Mouse (Mus musculus) myocyte (in vitro differentiated cells): ENCODE measurements around the gene Rbm5. TPM values are rescaled to one million over a fixed set of nuclear protein-coding genes. Genes with fewer than 3 reads are reported as not detected.

Source experiments
- H3K27me3 ChIP-seq: one replicate; pipeline ENCODE4 v1.6.1; 2011; ENCODE audit not compliant: control insufficient read depth, insufficient read depth, insufficient read length
- H3K36me3 ChIP-seq: one replicate; pipeline ENCODE4 v1.6.1; 2011; ENCODE audit not compliant: control insufficient read depth, insufficient read depth
- H3K4me2 ChIP-seq: one replicate; pipeline ENCODE4 v1.6.1; 2011; ENCODE audit warnings: low read depth, control low read depth
- H3K4me3 ChIP-seq: one replicate; pipeline ENCODE4 v1.5.1; 2011; ENCODE audit warnings: mild to moderate bottlenecking, control low read depth, moderate library complexity
- H3K79me2 ChIP-seq: one replicate; pipeline ENCODE4 v1.6.1; 2011; ENCODE audit not compliant: control insufficient read depth, insufficient read depth
- H3ac ChIP-seq: one replicate; pipeline ENCODE4 v1.6.1; 2011; ENCODE audit not compliant: control insufficient read depth, insufficient read length
- CEBPB ChIP-seq: IDR thresholded peaks from 2 replicates; pipeline ENCODE4 v1.6.1; 2011; ENCODE audit warnings: mild to moderate bottlenecking, moderate library complexity; ENCODE audit not compliant: poor library complexity, insufficient read depth, severe bottlenecking
- E2F4 ChIP-seq: IDR thresholded peaks from one replicate; pipeline ENCODE4 v1.6.1; 2011; ENCODE audit warnings: mild to moderate bottlenecking, control low read depth, moderate library complexity; ENCODE audit not compliant: insufficient read depth
- MAX ChIP-seq: IDR thresholded peaks from one replicate; pipeline ENCODE4 v1.6.1; 2011; ENCODE audit warnings: low read depth, mild to moderate bottlenecking, control low read depth
- MYOD1 ChIP-seq, 3 experiments: IDR thresholded peaks; one replicate each; pipeline ENCODE4 v1.6.1; 2011; ENCODE audit warnings: control low read depth in 2 of 3, low read depth in 2 of 3, mild to moderate bottlenecking in 2 of 3, moderate library complexity in 1 of 3; ENCODE audit not compliant: insufficient read length in 2 of 3, control insufficient read depth in 1 of 3
- MYOG ChIP-seq, 3 experiments: IDR thresholded peaks; one replicate each; pipeline ENCODE4 v1.6.1; 2011; ENCODE audit warnings: control low read depth in 2 of 3, low read depth in 2 of 3, mild to moderate bottlenecking in 2 of 3; ENCODE audit not compliant: insufficient read length in 2 of 3, control insufficient read depth in 1 of 3, insufficient read depth in 1 of 3
- POLR2A ChIP-seq: IDR thresholded peaks from one replicate; pipeline ENCODE4 v1.6.1; 2011; ENCODE audit warnings: low read depth, mild to moderate bottlenecking, control low read depth, moderate library complexity; ENCODE audit not compliant: insufficient read length
- POLR2AphosphoS2 ChIP-seq: IDR thresholded peaks from one replicate; pipeline ENCODE4 v1.6.1; 2011; ENCODE audit warnings: low read depth, control low read depth; ENCODE audit not compliant: insufficient read length
- REST ChIP-seq: IDR thresholded peaks from one replicate; pipeline ENCODE4 v1.6.1; 2011; ENCODE audit warnings: mild to moderate bottlenecking, control low read depth, moderate library complexity; ENCODE audit not compliant: insufficient read depth, insufficient read length
- SRF ChIP-seq: IDR thresholded peaks from one replicate; pipeline ENCODE4 v1.6.1; 2011; ENCODE audit warnings: low read depth; ENCODE audit not compliant: control insufficient read depth, insufficient read length
- TCF12 ChIP-seq: IDR thresholded peaks from one replicate; pipeline ENCODE4 v1.6.1; 2011; ENCODE audit warnings: mild to moderate bottlenecking, control low read depth; ENCODE audit not compliant: poor library complexity, insufficient read depth, severe bottlenecking
- TCF3 ChIP-seq: IDR thresholded peaks from one replicate; pipeline ENCODE4 v1.6.1; 2011; ENCODE audit warnings: low read depth, control low read depth; ENCODE audit not compliant: insufficient read length
- USF1 ChIP-seq: IDR thresholded peaks from one replicate; pipeline ENCODE4 v1.6.1; 2011; ENCODE audit warnings: low read depth, mild to moderate bottlenecking, control low read depth, moderate library complexity
- polyA plus RNA-seq: library from polyadenylated mRNA; unstranded; fragments of >200 nt; fragmentation: generic; extraction: Trizol; gene quantifications from one replicate; pipeline ENCODE4 v1.2.1, GENCODE M21; 2012; ENCODE audit warnings: missing spikeins

The Rbm5 gene
- polyA plus RNA-seq, 1 experiment, result 37.6 TPM

DNA sequence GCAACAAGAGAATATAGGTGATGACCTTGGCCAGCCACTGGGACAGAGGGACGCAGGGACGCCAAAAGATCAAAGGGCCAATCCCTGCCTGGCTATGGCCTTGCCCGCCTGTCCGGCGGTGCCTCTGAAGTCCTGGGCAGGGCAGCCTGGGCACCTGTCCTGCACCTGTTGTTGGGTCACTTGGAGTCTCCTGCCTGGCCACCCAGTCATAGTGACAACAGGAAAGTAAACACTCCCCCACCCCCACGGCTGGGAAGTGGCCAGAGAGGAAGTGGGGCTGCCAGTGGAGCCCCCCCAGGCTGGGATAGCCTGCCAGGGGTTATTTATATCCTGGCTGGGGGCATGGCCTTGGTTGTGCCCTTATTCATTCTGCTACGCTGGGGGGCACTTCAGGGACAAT, 76.2 kb downstream of the Rbm5 start:
- no peak overlapping the region for H3K4me3 ChIP-seq
- H3ac ChIP-seq, result no peak overlapping the region
- H3K27me3 ChIP-seq, result peaks cover 25% of the 10 kb centered on the region
- H3K4me2 ChIP-seq, result no peak overlapping the region
- H3K36me3 ChIP-seq, result no peaks in the 10 kb centered on the region
- TF ChIP-seq USF1 (no peak), REST (no peak), POLR2A (no peak), TCF12 (peak; percentile 63), E2F4 (no peak), POLR2AphosphoS2 (no peak), MYOG (IDR thresholded peaks at IDR 0.05; ENCODE audit: control insufficient read depth in 1 of 3, insufficient read depth in 1 of 3, insufficient read length in 2 of 3, low read depth in 2 of 3) (peak in 2 of 3 experiments; percentile 51 to 82), MYOD1 (IDR thresholded peaks at IDR 0.05; ENCODE audit: control insufficient read depth in 1 of 3, insufficient read length in 2 of 3, low read depth in 2 of 3) (peak in 1 of 3 experiments; percentile 93), MAX (no peak), TCF3 (peak; percentile 51), CEBPB (no peak), SRF (no peak)
- no peaks in the 10 kb centered on the region for H3K79me2 ChIP-seq

DNA sequence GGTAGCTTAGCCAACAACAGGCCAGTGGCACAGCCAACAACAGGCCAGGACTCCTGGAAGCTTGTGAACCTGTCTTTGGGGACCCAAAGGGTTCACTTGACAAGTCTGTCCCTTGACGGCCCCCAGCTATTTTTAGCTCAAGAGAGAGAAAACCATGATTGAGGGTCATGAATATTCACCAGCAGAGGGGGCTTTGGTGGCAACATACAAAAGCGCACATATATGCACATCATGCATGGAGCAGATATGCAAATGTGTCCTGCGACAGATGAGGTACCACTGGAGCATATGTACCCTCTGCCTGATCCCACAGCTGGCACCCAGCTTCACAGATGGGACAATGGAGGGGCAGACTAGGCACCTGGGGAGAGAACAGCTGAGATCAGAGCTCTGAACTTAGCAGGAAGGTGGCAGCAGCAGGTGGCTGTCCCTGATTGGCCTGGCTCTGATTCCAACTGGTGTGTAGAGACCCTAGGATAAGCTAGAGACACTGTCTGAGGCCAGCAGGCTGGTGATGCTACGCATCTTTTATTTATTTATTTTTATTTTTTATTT, 77.3 kb downstream of the Rbm5 start:
- Histone ChIP-seq H3K79me2 (no peaks in the 10 kb centered on the region), H3K27me3 (peaks cover 32% of the 10 kb centered on the region), H3K36me3 (no peaks in the 10 kb centered on the region), H3K4me2 (no peak overlapping the region), H3K4me3 (no peak overlapping the region), H3ac (no peak overlapping the region)
- TF ChIP-seq TCF12, result peak; percentile 21
- peak in 2 of 3 experiments; percentile 42 to 50 for TF ChIP-seq MYOG (IDR thresholded peaks at IDR 0.05; ENCODE audit: control insufficient read depth in 1 of 3, insufficient read depth in 1 of 3, insufficient read length in 2 of 3, low read depth in 2 of 3)
- TF ChIP-seq TCF3, result peak; percentile 56
- TF ChIP-seq MYOD1 (IDR thresholded peaks at IDR 0.05; ENCODE audit: control insufficient read depth in 1 of 3, insufficient read length in 2 of 3, low read depth in 2 of 3), result peak in 2 of 3 experiments; percentile 57 to 77
- no peak for TF ChIP-seq POLR2AphosphoS2

DNA sequence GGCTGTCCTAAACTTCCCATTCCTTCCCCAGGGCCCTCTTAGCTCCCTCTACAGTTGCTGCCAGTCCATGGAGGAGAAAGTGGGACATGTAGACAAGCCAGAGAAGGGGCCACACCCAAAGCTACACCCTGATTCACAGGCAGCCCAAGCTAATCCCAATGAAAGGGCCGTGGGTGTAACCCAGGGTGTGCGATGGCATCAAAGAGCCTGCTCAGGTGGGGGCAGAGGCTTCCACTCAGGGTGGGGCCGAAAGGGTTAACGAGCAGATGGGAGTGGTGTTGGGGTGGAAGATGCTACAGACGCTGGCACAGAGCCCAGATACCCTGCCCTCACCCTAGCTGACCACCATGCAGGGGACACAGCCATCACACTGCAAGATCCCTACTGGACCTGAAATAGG, 78.0 kb downstream of the Rbm5 start:
- Histone ChIP-seq H3K36me3 (no peaks in the 10 kb centered on the region), H3K27me3 (peaks cover 32% of the 10 kb centered on the region)
- TF ChIP-seq MYOG (IDR thresholded peaks at IDR 0.05; ENCODE audit: control insufficient read depth in 1 of 3, insufficient read depth in 1 of 3, insufficient read length in 2 of 3, low read depth in 2 of 3), result no peak
- TF ChIP-seq SRF, result no peak
- TF ChIP-seq TCF12, result no peak
- no peak for TF ChIP-seq POLR2A
- no peak for TF ChIP-seq MYOD1 (IDR thresholded peaks at IDR 0.05; ENCODE audit: control insufficient read depth in 1 of 3, insufficient read length in 2 of 3, low read depth in 2 of 3)
- TF ChIP-seq USF1, result no peak
- TF ChIP-seq REST, result no peak

DNA sequence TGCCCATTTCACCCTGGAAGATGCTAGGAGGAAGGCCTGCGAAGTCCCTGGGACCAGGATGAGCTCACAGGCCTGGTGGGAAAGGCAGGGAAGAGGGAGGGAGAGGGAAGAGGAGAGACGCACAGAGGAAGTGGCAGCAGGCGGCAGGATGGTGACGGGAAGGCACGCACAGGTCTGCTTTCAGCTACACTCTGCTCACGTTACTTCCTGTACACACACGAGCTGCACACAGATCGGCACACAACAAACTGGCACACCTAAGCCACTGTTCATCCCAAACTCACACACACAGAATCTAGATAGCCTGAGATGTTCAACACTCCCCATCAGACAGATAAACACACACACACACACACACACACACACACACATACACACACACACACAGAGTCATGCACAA, 80.4 kb downstream of the Rbm5 start:
- H3K27me3 ChIP-seq, result peaks cover 47% of the 10 kb centered on the region
- H3ac ChIP-seq, result no peak overlapping the region
- no peaks in the 10 kb centered on the region for H3K79me2 ChIP-seq
- H3K4me2 ChIP-seq, result no peak overlapping the region
- H3K36me3 ChIP-seq, result no peaks in the 10 kb centered on the region
- no peak for TF ChIP-seq MYOD1 (IDR thresholded peaks at IDR 0.05; ENCODE audit: control insufficient read depth in 1 of 3, insufficient read length in 2 of 3, low read depth in 2 of 3)
- no peak for TF ChIP-seq TCF12
- no peak for TF ChIP-seq POLR2AphosphoS2
- no peak for TF ChIP-seq POLR2A
- TF ChIP-seq MAX, result no peak
- no peak for TF ChIP-seq TCF3
- TF ChIP-seq USF1, result no peak
- TF ChIP-seq CEBPB, result no peak
- TF ChIP-seq E2F4, result no peak
- TF ChIP-seq SRF, result no peak
- no peak for TF ChIP-seq MYOG (IDR thresholded peaks at IDR 0.05; ENCODE audit: control insufficient read depth in 1 of 3, insufficient read depth in 1 of 3, insufficient read length in 2 of 3, low read depth in 2 of 3)
- TF ChIP-seq REST, result no peak
- no peak overlapping the region for H3K4me3 ChIP-seq

More for the DNA sequence above, 78.0 kb downstream of the Rbm5 start:
- Histone ChIP-seq H3K79me2 (no peaks in the 10 kb centered on the region), H3ac (no peak overlapping the region), H3K4me2 (no peak overlapping the region), H3K4me3 (no peak overlapping the region)

Other genes starting within 250 kb of the Rbm5 start
- 43.4 TPM for gene Tmem115, start 237.1 kb downstream of the Rbm5 start, polyA plus RNA-seq
- 18.8 TPM for gene Cyb561d2, start 228.8 kb downstream of the Rbm5 start, polyA plus RNA-seq
- 24.6 TPM for gene Nprl2, start 228.8 kb downstream of the Rbm5 start, polyA plus RNA-seq
- gene Zmynd10, start 223.7 kb downstream of the Rbm5 start, polyA plus RNA-seq, result 0.52 TPM
- gene Rassf1, start 219.4 kb downstream of the Rbm5 start, polyA plus RNA-seq, result 59.3 TPM
- 25.0 TPM for gene Tusc2, start 207.7 kb downstream of the Rbm5 start, polyA plus RNA-seq
- gene Hyal2, start 203.1 kb downstream of the Rbm5 start, polyA plus RNA-seq, result 34.2 TPM
- gene Hyal1, start 194.1 kb downstream of the Rbm5 start, polyA plus RNA-seq, result 3.3 TPM
- gene Naa80, start 192.1 kb downstream of the Rbm5 start, polyA plus RNA-seq, result 13.8 TPM
- gene Hyal3, start 190.2 kb downstream of the Rbm5 start, polyA plus RNA-seq, result 0.43 TPM
- gene Ifrd2, start 183.4 kb downstream of the Rbm5 start, polyA plus RNA-seq, result 29.4 TPM
- gene Sema3b, start 161.8 kb downstream of the Rbm5 start, polyA plus RNA-seq, result 59.9 TPM
- gene Gnai2, start 135.6 kb downstream of the Rbm5 start, polyA plus RNA-seq, result 499 TPM
- gene Slc38a3, start 101.5 kb downstream of the Rbm5 start, polyA plus RNA-seq, result 0.06 TPM
- gene Gnat1, start 91.3 kb downstream of the Rbm5 start, polyA plus RNA-seq, result not detected
- 1.4 TPM for gene Sema3f, start 60.5 kb downstream of the Rbm5 start, polyA plus RNA-seq
- 10.2 TPM for gene Rbm6, start 102.2 kb upstream of the Rbm5 start, polyA plus RNA-seq
- gene Mon1a, start 117.2 kb upstream of the Rbm5 start, polyA plus RNA-seq, result 8.4 TPM
- 0.04 TPM for gene Mst1r, start 135.9 kb upstream of the Rbm5 start, polyA plus RNA-seq
- not detected for gene Actl11, start 157.5 kb upstream of the Rbm5 start, polyA plus RNA-seq
- gene Camkv, start 164.7 kb upstream of the Rbm5 start, polyA plus RNA-seq, result 0.06 TPM
- 4.7 TPM for gene Traip, start 179.1 kb upstream of the Rbm5 start, polyA plus RNA-seq
- gene Uba7, start 204.5 kb upstream of the Rbm5 start, polyA plus RNA-seq, result 1.2 TPM
- not detected for gene Gm20661, start 212.1 kb upstream of the Rbm5 start, polyA plus RNA-seq
- 1.1 TPM for gene Inka1, start 214.9 kb upstream of the Rbm5 start, polyA plus RNA-seq
- not detected for gene Cdhr4, start 221.5 kb upstream of the Rbm5 start, polyA plus RNA-seq
- 0.82 TPM for gene Gm20662, start 225.4 kb upstream of the Rbm5 start, polyA plus RNA-seq
- gene Ip6k1, start 231.5 kb upstream of the Rbm5 start, polyA plus RNA-seq, result 34.4 TPM